Mouse (Mus musculus): ENCODE data around the gene Cnpy4. TPM values are rescaled to one million over a fixed set of nuclear protein-coding genes. Genes with fewer than 3 reads are reported as not detected.
A peak's percentile ranks its signal among the peaks of the same experiment; 100 is the strongest.

Cnpy4 gene
- polyA plus RNA-seq, 1 experiment from 2014 or later = 20.0 TPM

DNA sequence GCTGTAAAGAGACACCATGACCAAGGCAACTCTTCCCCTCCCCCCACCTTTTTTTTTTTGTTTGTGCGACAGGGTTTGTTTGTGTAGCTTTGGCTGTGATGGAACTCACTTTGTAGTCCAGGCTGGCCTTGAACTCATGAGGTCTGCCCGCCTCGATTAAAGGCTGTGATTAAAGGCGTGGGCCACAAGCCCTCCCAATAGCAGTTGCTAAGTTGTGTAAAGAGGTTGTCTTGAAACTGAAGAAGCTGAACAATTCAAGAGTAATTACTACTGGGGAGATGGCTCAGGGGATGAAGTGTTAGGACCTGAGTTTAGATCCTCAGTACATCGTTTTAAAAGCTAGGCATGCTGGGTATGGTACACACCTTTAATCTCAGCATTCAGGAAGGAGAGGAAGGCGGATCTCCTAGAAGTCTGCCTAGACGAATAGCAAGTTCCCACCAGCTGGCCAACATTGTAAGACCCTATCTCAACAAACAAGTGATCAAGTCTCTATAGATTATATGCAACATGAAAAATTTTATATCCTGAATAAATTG is 27.0 kb upstream of the Cnpy4 start:
- Histone ChIP-seq H3K4me2 (replicated peaks; ENCODE audit: low read depth) (peak overlapping the region; percentile 67), H3K9ac (ENCODE audit: low read length) (no peak overlapping the region; the same call in 1 of the 2 replicates), H3K27ac (replicated peaks) (0 out of 2 replicates have a peak overlapping the region, but pooled peaks have one; percentile 30), H3K36me3 (ENCODE audit: control insufficient read depth, insufficient read depth, low read length) (peaks cover 17% of the 10 kb centered on the region; the same call in 1 of the 2 replicates), H3K4me3 (ENCODE audit: low read depth, low read length) (peak overlapping the region; percentile 49), H3K9me3 (ENCODE audit: control insufficient read depth, low read length) (no peaks in the 10 kb centered on the region), H3K4me1 (replicated peaks; ENCODE audit: control insufficient read depth, insufficient read depth) (0 out of 2 replicates have a peak, but pooled peaks cover 3% of the 10 kb centered on the region), H3K27me3 (ENCODE audit: control insufficient read depth, insufficient read depth, low read length) (no peaks in the 10 kb centered on the region)
- 63% methylated on average over 7 of the region's 7 CpGs for WGBS
- ATAC-seq (ENCODE audit: low FRiP score, low TSS enrichment) (no peak), DNase-seq (ENCODE audit: low spot score) (no peak)
- TF ChIP-seq EP300 (optimal IDR thresholded peaks at IDR 0.05) = no peak
- TF ChIP-seq CTCF (IDR thresholded peaks at IDR 0.05; ENCODE audit: low read depth) = no peak

DNA sequence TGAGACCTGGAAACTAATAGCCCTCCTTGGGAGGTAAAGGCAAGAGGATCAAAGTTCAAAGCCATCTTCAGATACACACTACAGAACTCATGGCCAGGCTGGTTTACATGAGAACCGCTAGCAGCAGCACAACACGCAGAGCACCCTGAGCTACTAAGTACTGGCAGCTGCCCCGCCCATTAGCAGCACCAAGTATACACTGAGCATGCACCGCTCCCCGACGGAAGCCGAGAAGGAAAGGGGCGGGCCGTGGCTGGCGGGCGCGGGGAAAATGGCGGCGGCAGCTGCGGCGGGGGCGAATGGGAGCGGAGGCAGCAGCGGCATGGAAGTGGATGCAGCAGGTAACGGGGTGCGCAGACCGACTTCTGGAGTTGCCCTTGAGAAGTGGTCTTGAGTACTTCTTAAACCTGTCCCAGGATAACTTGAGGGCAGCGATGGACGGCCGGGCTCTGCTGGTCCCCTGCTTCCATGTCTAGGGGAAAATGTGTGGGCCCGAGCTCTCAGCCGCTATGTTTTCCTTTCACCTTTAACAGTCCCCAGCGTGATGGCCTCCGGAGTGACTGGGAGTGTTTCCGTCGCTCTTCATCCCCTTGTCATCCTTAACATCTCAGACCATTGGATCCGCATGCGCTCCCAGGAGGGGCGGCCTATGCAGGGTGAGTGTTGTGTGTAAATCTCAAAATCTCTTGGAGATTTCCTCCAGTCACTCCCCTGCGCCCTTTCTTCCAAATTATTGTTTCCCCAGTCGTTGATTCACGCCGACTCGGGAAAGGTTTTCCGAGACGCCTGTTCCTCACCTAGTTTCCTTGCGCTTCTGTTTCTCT is 26.2 kb upstream of the Cnpy4 start, which contains the start of gene Cops6:
Gene Cops6, plus strand, starts transcription at position 230 of the 824 bp plus-strand sequence.
- under 1% methylated on average over 40 of the region's 42 CpGs for WGBS
- TF ChIP-seq EP300 (optimal IDR thresholded peaks at IDR 0.05) (no peak), CTCF (IDR thresholded peaks at IDR 0.05; ENCODE audit: low read depth) (peak; percentile 29)
- H3K4me1 ChIP-seq (replicated peaks; ENCODE audit: control insufficient read depth, insufficient read depth) = 0 out of 2 replicates have a peak, but pooled peaks cover 3% of the 10 kb centered on the region

DNA sequence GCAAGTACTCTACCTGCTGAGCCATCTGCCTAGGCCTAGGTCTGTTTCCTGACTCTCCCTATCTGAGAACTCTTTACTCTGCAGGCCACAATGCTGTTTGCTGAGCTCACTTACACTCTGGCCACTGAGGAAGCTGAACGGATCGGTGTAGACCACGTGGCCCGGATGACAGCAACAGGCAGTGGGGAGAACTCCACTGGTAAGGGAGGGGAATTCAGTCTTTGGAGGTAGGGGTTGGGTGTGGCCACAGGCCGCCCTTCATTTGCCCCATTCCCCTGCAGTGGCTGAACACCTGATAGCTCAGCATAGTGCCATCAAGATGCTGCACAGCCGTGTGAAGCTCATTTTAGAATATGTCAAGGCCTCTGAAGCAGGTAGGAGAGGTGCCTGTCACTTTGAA is 24.2 kb upstream of the Cnpy4 start:
- WGBS = 47% methylated on average over 6 of the region's 6 CpGs

More for the DNA sequence above, 26.2 kb upstream of the Cnpy4 start, which contains the start of gene Cops6:
- peak; percentile 96 for ATAC-seq (ENCODE audit: low FRiP score, low TSS enrichment)
- peak; percentile 96 for DNase-seq (ENCODE audit: low spot score)
- Histone ChIP-seq H3K4me3 (ENCODE audit: low read depth, low read length) (peak within 1 kb of the TSS; percentile 49), H3K27ac (replicated peaks) (peak within 1 kb of the TSS; percentile 30), H3K9ac (ENCODE audit: low read length) (peak within 1 kb of the TSS; percentile 57), H3K36me3 (ENCODE audit: control insufficient read depth, insufficient read depth, low read length) (peaks cover 21% of the 10 kb centered on the region), H3K27me3 (ENCODE audit: control insufficient read depth, insufficient read depth, low read length) (no peaks in the 10 kb centered on the region), H3K4me2 (replicated peaks; ENCODE audit: low read depth) (peak within 1 kb of the TSS; percentile 67), H3K9me3 (ENCODE audit: control insufficient read depth, low read length) (no peaks in the 10 kb centered on the region)

DNA sequence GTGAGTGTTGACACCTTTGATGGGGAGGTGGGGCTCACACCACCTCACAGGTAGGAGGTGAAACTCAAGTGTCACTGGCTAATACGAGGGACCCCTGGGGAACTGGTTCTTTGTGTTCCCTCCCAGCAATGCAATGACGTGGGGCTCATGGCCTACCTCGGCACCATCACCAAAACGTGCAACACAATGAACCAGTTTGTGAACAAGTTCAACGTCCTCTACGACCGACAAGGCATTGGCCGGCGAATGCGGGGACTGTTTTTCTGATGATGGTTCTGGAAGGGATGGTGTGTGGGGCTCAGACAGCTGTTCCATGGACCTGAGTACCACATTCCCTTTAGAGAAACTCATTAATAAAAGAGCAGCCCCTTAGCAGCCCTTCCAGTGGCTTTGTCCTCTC is 23.7 kb upstream of the Cnpy4 start:
- H3K9me3 ChIP-seq (ENCODE audit: control insufficient read depth, low read length) = no peaks in the 10 kb centered on the region
- no peak for DNase-seq (ENCODE audit: low spot score)
- TF ChIP-seq CTCF (IDR thresholded peaks at IDR 0.05; ENCODE audit: low read depth) (no peak), EP300 (optimal IDR thresholded peaks at IDR 0.05) (no peak)
- H3K4me3 ChIP-seq (ENCODE audit: low read depth, low read length) = no peak overlapping the region
- WGBS = 68% methylated on average over 10 of the region's 10 CpGs
- ATAC-seq (ENCODE audit: low FRiP score, low TSS enrichment) = no peak
- no peak overlapping the region for H3K27ac ChIP-seq (replicated peaks)
- no peaks in the 10 kb centered on the region for H3K27me3 ChIP-seq (ENCODE audit: control insufficient read depth, insufficient read depth, low read length)
- H3K36me3 ChIP-seq (ENCODE audit: control insufficient read depth, insufficient read depth, low read length) = peaks cover 36% of the 10 kb centered on the region
- no peak overlapping the region for H3K9ac ChIP-seq (ENCODE audit: low read length)
- no peak overlapping the region for H3K4me2 ChIP-seq (replicated peaks; ENCODE audit: low read depth)
- H3K4me1 ChIP-seq (replicated peaks; ENCODE audit: control insufficient read depth, insufficient read depth) = 0 out of 2 replicates have a peak, but pooled peaks cover 3% of the 10 kb centered on the region

More for the DNA sequence above, 24.2 kb upstream of the Cnpy4 start:
- no peaks in the 10 kb centered on the region for H3K27me3 ChIP-seq (ENCODE audit: control insufficient read depth, insufficient read depth, low read length)
- no peak for TF ChIP-seq EP300 (optimal IDR thresholded peaks at IDR 0.05)
- TF ChIP-seq CTCF (IDR thresholded peaks at IDR 0.05; ENCODE audit: low read depth) = no peak
- ATAC-seq (ENCODE audit: low FRiP score, low TSS enrichment) = no peak
- peaks cover 32% of the 10 kb centered on the region for H3K36me3 ChIP-seq (ENCODE audit: control insufficient read depth, insufficient read depth, low read length)
- no peak overlapping the region for H3K4me3 ChIP-seq (ENCODE audit: low read depth, low read length)
- H3K27ac ChIP-seq (replicated peaks) = no peak overlapping the region
- 0 out of 2 replicates have a peak, but pooled peaks cover 3% of the 10 kb centered on the region for H3K4me1 ChIP-seq (replicated peaks; ENCODE audit: control insufficient read depth, insufficient read depth)
- no peak for DNase-seq (ENCODE audit: low spot score)
- H3K9ac ChIP-seq (ENCODE audit: low read length) = no peak overlapping the region
- no peaks in the 10 kb centered on the region for H3K9me3 ChIP-seq (ENCODE audit: control insufficient read depth, low read length)
- H3K4me2 ChIP-seq (replicated peaks; ENCODE audit: low read depth) = no peak overlapping the region

DNA sequence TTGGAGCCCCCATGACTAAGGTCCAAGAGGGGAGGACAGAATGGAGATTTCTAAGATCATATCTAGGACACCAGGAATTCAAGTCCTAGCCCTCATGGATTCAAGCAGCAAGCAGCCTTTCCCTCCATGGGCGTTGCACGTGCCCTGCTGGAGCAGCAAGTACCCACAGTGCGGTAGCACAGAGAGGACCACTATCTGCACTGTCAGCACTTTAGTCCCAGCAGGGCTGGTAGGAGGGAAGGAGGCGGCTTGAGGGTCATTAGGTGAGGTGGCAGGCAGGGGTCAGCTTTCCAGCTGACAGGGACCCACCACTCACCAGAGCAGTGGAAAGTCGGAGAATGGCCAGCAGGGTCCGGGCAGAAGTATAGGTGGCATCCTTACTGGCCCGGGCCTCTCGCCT is 21.7 kb upstream of the Cnpy4 start:
- ATAC-seq (ENCODE audit: low FRiP score, low TSS enrichment) (no peak), DNase-seq (ENCODE audit: low spot score) (no peak)
- Histone ChIP-seq H3K27me3 (ENCODE audit: control insufficient read depth, insufficient read depth, low read length) (no peaks in the 10 kb centered on the region), H3K9ac (ENCODE audit: low read length) (no peak overlapping the region), H3K4me2 (replicated peaks; ENCODE audit: low read depth) (no peak overlapping the region), H3K27ac (replicated peaks) (no peak overlapping the region), H3K4me3 (ENCODE audit: low read depth, low read length) (no peak overlapping the region), H3K9me3 (ENCODE audit: control insufficient read depth, low read length) (no peaks in the 10 kb centered on the region), H3K4me1 (replicated peaks; ENCODE audit: control insufficient read depth, insufficient read depth) (0 out of 2 replicates have a peak, but pooled peaks cover 3% of the 10 kb centered on the region), H3K36me3 (ENCODE audit: control insufficient read depth, insufficient read depth, low read length) (peaks cover 36% of the 10 kb centered on the region)
- WGBS = 78% methylated on average over 8 of the region's 8 CpGs
- TF ChIP-seq CTCF (IDR thresholded peaks at IDR 0.05; ENCODE audit: low read depth) = no peak
- TF ChIP-seq EP300 (optimal IDR thresholded peaks at IDR 0.05) = no peak
